Mouse (Mus musculus) testis, adult 2 months (tissue): Measurements from ENCODE around the gene Olfr288.

Experiments
- CTCF ChIP-seq: fragments of 200-500 bp; IDR thresholded peaks from 2 replicates; pipeline ENCODE4 v1.5.1; 2012; ENCODE audit warnings: low read depth, mild to moderate bottlenecking, inconsistent platforms, low read length, moderate library complexity; ENCODE audit not compliant: control insufficient read depth, insufficient read depth, insufficient replicate concordance
- POLR2A ChIP-seq: fragments of 200-500 bp; IDR thresholded peaks from 2 replicates; pipeline ENCODE4 v1.6.1; 2012; ENCODE audit warnings: low read depth, mild to moderate bottlenecking, inconsistent platforms, low read length, moderate library complexity; ENCODE audit not compliant: control insufficient read depth

GRCm38 (mm10) chr15:98145559-98146181 lies 49.7 kb downstream of the Olfr288 start:
- peak; percentile 91 for TF ChIP-seq POLR2A
- no peak for TF ChIP-seq CTCF
